Mouse (Mus musculus) G1E (cell line): Measurements from ENCODE around the gene Tmem132c.

Source experiments
- CTCF ChIP-seq: IDR thresholded peaks from 2 replicates; pipeline ENCODE4 v1.5.1; 2012; ENCODE audit warnings: low read depth, low read length, inconsistent platforms, mixed read lengths
- GATA1 ChIP-seq: IDR thresholded peaks from 2 replicates; pipeline ENCODE4 v1.6.1; 2012; ENCODE audit warnings: borderline replicate concordance, low read length, inconsistent platforms, mixed read lengths
- POLR2AphosphoS5 ChIP-seq: IDR thresholded peaks from 2 replicates; pipeline ENCODE4 v1.6.1; 2012; ENCODE audit warnings: low read depth, low read length, inconsistent platforms; ENCODE audit not compliant: insufficient replicate concordance
- TAL1 ChIP-seq: conservative IDR thresholded peaks from 2 replicates; pipeline ENCODE4 v1.6.1; 2012; ENCODE audit warnings: low read depth, low read length, inconsistent platforms, mixed read lengths

DNA sequence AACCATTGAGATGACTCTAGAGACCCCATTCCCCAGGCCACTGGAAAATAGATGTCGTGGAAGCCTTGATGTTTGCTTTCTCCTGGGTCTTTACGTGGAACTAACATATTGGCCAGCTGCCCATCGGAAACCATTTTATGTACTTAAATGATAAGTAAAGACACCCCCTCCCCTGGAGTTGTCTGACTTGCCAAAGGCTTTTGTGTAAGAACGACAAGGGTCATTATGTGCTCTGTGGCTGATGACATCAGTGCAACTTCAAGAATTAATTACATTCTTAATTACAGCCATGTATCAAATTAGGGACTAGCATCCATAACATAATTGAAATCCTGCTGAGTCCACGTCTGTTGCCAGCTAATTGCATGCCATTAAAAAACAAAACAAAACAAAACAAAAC is 45.3 kb downstream of the Tmem132c start:
- TF ChIP-seq TAL1 (no peak), POLR2AphosphoS5 (no peak), CTCF (no peak), GATA1 (no peak)
